Mouse (Mus musculus) lung, adult 2 months (tissue): ENCODE results near the gene 2810006K23Rik.

Experiments
- CTCF ChIP-seq: fragments of 200-500 bp; IDR thresholded peaks from 2 replicates; pipeline ENCODE4 v1.5.1; 2011; ENCODE audit warnings: mild to moderate bottlenecking, low read length, control low read depth; ENCODE audit not compliant: insufficient read depth
- POLR2A ChIP-seq: fragments of 200-500 bp; IDR thresholded peaks from 2 replicates; pipeline ENCODE4 v1.6.1; 2011; ENCODE audit warnings: low read depth, mild to moderate bottlenecking, control low read depth, low read length, borderline replicate concordance; ENCODE audit errors: extremely low read depth

GRCm38 (mm10) chr5:124350350-124350749 is 22.5 kb downstream of the 2810006K23Rik start:
- TF ChIP-seq POLR2A: no peak
- TF ChIP-seq CTCF: no peak
